Mouse (Mus musculus): ENCODE data around the gene Gm49384. TPM values are rescaled to one million over a fixed set of nuclear protein-coding genes. Genes with fewer than 3 reads are reported as not detected.

The Gm49384 gene
- polyA plus RNA-seq, 1 experiment from 2014 or later, result 27.1 TPM

GRCm38 (mm10) chr12:69157107-69157506, 47.0 kb downstream of the Gm49384 start:
- H3K27ac ChIP-seq (ENCODE audit: low read length), result no peak overlapping the region
- no peak for ATAC-seq (ENCODE audit: insufficient number of reproducible peaks, insufficient read depth, low FRiP score, low read depth)
- no peak overlapping the region for H3K9ac ChIP-seq (replicated peaks; ENCODE audit: low read depth, low read length)
- no peaks in the 10 kb centered on the region for H3K27me3 ChIP-seq (ENCODE audit: control insufficient read depth, insufficient read depth, low read length)
- no peaks in the 10 kb centered on the region for H3K9me3 ChIP-seq (ENCODE audit: control insufficient read depth, low read depth, low read length)
- H3K4me2 ChIP-seq (replicated peaks; ENCODE audit: low read depth, low read length), result no peak overlapping the region
- H3K4me3 ChIP-seq (ENCODE audit: low read depth, low read length), result no peak overlapping the region
- H3K36me3 ChIP-seq (ENCODE audit: control insufficient read depth, insufficient read depth, low read length), result peaks cover 18% of the 10 kb centered on the region
- H3K4me1 ChIP-seq (ENCODE audit: control insufficient read depth, insufficient read depth, low read length), result 0 out of 2 replicates have a peak, but pooled peaks cover 4% of the 10 kb centered on the region
- WGBS, result 96% methylated on average over 2 of the region's 2 CpGs

- H3K27ac ChIP-seq (ENCODE audit: low read length), result no peak overlapping the region
- no peak overlapping the region for H3K4me3 ChIP-seq (ENCODE audit: low read depth, low read length)
- H3K9ac ChIP-seq (replicated peaks; ENCODE audit: low read depth, low read length), result no peak overlapping the region
- H3K27me3 ChIP-seq (ENCODE audit: control insufficient read depth, insufficient read depth, low read length), result no peaks in the 10 kb centered on the region
- 82% methylated on average over 4 of the region's 4 CpGs for WGBS
- H3K36me3 ChIP-seq (ENCODE audit: control insufficient read depth, insufficient read depth, low read length), result peaks cover 18% of the 10 kb centered on the region
- H3K4me1 ChIP-seq (ENCODE audit: control insufficient read depth, insufficient read depth, low read length), result 0 out of 2 replicates have a peak, but pooled peaks cover 4% of the 10 kb centered on the region
- no peak overlapping the region for H3K4me2 ChIP-seq (replicated peaks; ENCODE audit: low read depth, low read length)
- H3K9me3 ChIP-seq (ENCODE audit: control insufficient read depth, low read depth, low read length), result no peaks in the 10 kb centered on the region
- no peak for ATAC-seq (ENCODE audit: insufficient number of reproducible peaks, insufficient read depth, low FRiP score, low read depth)
Observed at GRCm38 (mm10) chr12:69156436-69156835, 47.6 kb downstream of the Gm49384 start.

- no peak overlapping the region for H3K4me2 ChIP-seq (replicated peaks; ENCODE audit: low read depth, low read length)
- no peak for ATAC-seq (ENCODE audit: insufficient number of reproducible peaks, insufficient read depth, low FRiP score, low read depth)
Observed at GRCm38 (mm10) chr12:69155923-69156322, 48.1 kb downstream of the Gm49384 start.

GRCm38 (mm10) chr12:69150049-69150448, 54.0 kb downstream of the Gm49384 start:
- Histone ChIP-seq H3K9me3 (ENCODE audit: control insufficient read depth, low read depth, low read length) (no peaks in the 10 kb centered on the region), H3K4me3 (ENCODE audit: low read depth, low read length) (no peak overlapping the region), H3K9ac (replicated peaks; ENCODE audit: low read depth, low read length) (no peak overlapping the region), H3K27ac (ENCODE audit: low read length) (no peak overlapping the region), H3K4me1 (ENCODE audit: control insufficient read depth, insufficient read depth, low read length) (no peaks in the 10 kb centered on the region), H3K27me3 (ENCODE audit: control insufficient read depth, insufficient read depth, low read length) (no peaks in the 10 kb centered on the region), H3K36me3 (ENCODE audit: control insufficient read depth, insufficient read depth, low read length) (no peaks in the 10 kb centered on the region), H3K4me2 (replicated peaks; ENCODE audit: low read depth, low read length) (no peak overlapping the region)
- 63% methylated on average over 13 of the region's 13 CpGs for WGBS
- ATAC-seq (ENCODE audit: insufficient number of reproducible peaks, insufficient read depth, low FRiP score, low read depth), result no peak

More at GRCm38 (mm10) chr12:69155923-69156322, 48.1 kb downstream of the Gm49384 start:
- Histone ChIP-seq H3K36me3 (ENCODE audit: control insufficient read depth, insufficient read depth, low read length) (peaks cover 18% of the 10 kb centered on the region), H3K27ac (ENCODE audit: low read length) (no peak overlapping the region), H3K9me3 (ENCODE audit: control insufficient read depth, low read depth, low read length) (no peaks in the 10 kb centered on the region), H3K27me3 (ENCODE audit: control insufficient read depth, insufficient read depth, low read length) (no peaks in the 10 kb centered on the region), H3K9ac (replicated peaks; ENCODE audit: low read depth, low read length) (no peak overlapping the region), H3K4me3 (ENCODE audit: low read depth, low read length) (no peak overlapping the region), H3K4me1 (ENCODE audit: control insufficient read depth, insufficient read depth, low read length) (0 out of 2 replicates have a peak, but pooled peaks cover 4% of the 10 kb centered on the region)
- WGBS, result 78% methylated on average over 2 of the region's 2 CpGs

GRCm38 (mm10) chr12:69147166-69147735, 56.8 kb downstream of the Gm49384 start:
- Histone ChIP-seq H3K27me3 (ENCODE audit: control insufficient read depth, insufficient read depth, low read length) (no peaks in the 10 kb centered on the region), H3K4me2 (replicated peaks; ENCODE audit: low read depth, low read length) (no peak overlapping the region), H3K27ac (ENCODE audit: low read length) (no peak overlapping the region), H3K4me1 (ENCODE audit: control insufficient read depth, insufficient read depth, low read length) (no peaks in the 10 kb centered on the region), H3K9ac (replicated peaks; ENCODE audit: low read depth, low read length) (no peak overlapping the region), H3K36me3 (ENCODE audit: control insufficient read depth, insufficient read depth, low read length) (no peaks in the 10 kb centered on the region), H3K4me3 (ENCODE audit: low read depth, low read length) (no peak overlapping the region), H3K9me3 (ENCODE audit: control insufficient read depth, low read depth, low read length) (no peaks in the 10 kb centered on the region)
- 91% methylated on average over 5 of the region's 5 CpGs for WGBS
- ATAC-seq (ENCODE audit: insufficient number of reproducible peaks, insufficient read depth, low FRiP score, low read depth), result no peak

GRCm38 (mm10) chr12:69143460-69143859, 60.6 kb downstream of the Gm49384 start:
- no peaks in the 10 kb centered on the region for H3K36me3 ChIP-seq (ENCODE audit: control insufficient read depth, insufficient read depth, low read length)
- H3K27ac ChIP-seq (ENCODE audit: low read length), result no peak overlapping the region
- H3K9ac ChIP-seq (replicated peaks; ENCODE audit: low read depth, low read length), result no peak overlapping the region
- H3K4me3 ChIP-seq (ENCODE audit: low read depth, low read length), result no peak overlapping the region
- no peaks in the 10 kb centered on the region for H3K27me3 ChIP-seq (ENCODE audit: control insufficient read depth, insufficient read depth, low read length)
- no peak for ATAC-seq (ENCODE audit: insufficient number of reproducible peaks, insufficient read depth, low FRiP score, low read depth)
- H3K4me1 ChIP-seq (ENCODE audit: control insufficient read depth, insufficient read depth, low read length), result no peaks in the 10 kb centered on the region
- H3K9me3 ChIP-seq (ENCODE audit: control insufficient read depth, low read depth, low read length), result no peaks in the 10 kb centered on the region
- no peak overlapping the region for H3K4me2 ChIP-seq (replicated peaks; ENCODE audit: low read depth, low read length)
- 69% methylated on average over 6 of the region's 6 CpGs for WGBS

GRCm38 (mm10) chr12:69139841-69140240, 64.2 kb downstream of the Gm49384 start:
- H3K27ac ChIP-seq (ENCODE audit: low read length), result no peak overlapping the region
- peak; percentile 53; the same call in 1 of the 2 replicates for ATAC-seq (ENCODE audit: insufficient number of reproducible peaks, insufficient read depth, low FRiP score, low read depth)
- 90% methylated on average over 7 of the region's 7 CpGs for WGBS
- H3K4me3 ChIP-seq (ENCODE audit: low read depth, low read length), result no peak overlapping the region
- H3K36me3 ChIP-seq (ENCODE audit: control insufficient read depth, insufficient read depth, low read length), result no peaks in the 10 kb centered on the region
- no peaks in the 10 kb centered on the region for H3K4me1 ChIP-seq (ENCODE audit: control insufficient read depth, insufficient read depth, low read length)
- H3K27me3 ChIP-seq (ENCODE audit: control insufficient read depth, insufficient read depth, low read length), result no peaks in the 10 kb centered on the region
- no peak overlapping the region for H3K9ac ChIP-seq (replicated peaks; ENCODE audit: low read depth, low read length)
- H3K9me3 ChIP-seq (ENCODE audit: control insufficient read depth, low read depth, low read length), result no peaks in the 10 kb centered on the region
- H3K4me2 ChIP-seq (replicated peaks; ENCODE audit: low read depth, low read length), result no peak overlapping the region
